Mouse (Mus musculus): ENCODE data around the gene Sec24a. TPM values are rescaled to one million over a fixed set of nuclear protein-coding genes. Genes with fewer than 3 reads are reported as not detected.

Gene Sec24a
- 13.0 and 14.5 TPM in 2 replicates for polyA plus RNA-seq (2014; fragmentation: Nextera tagmentation; extraction: Ambion mirVana)

- DNase-seq (ENCODE audit: low spot score, missing footprints) (peak; percentile 97), ATAC-seq (ENCODE audit: low FRiP score) (peak; percentile 89)
- H3K36me3 ChIP-seq (ENCODE audit: control insufficient read depth, insufficient read depth, low read length) = no peaks in the 10 kb centered on the region
- WGBS = 1% methylated on average over 30 of the region's 30 CpGs
- H3K9ac ChIP-seq (ENCODE audit: low read length) = peak within 1 kb of the TSS; percentile 87
- H3K4me3 ChIP-seq (ENCODE audit: low read depth, low read length) = peak within 1 kb of the TSS; percentile 90
- H3K27me3 ChIP-seq (ENCODE audit: control insufficient read depth, insufficient read depth, low read length) = no peaks in the 10 kb centered on the region
- no peaks in the 10 kb centered on the region for H3K9me3 ChIP-seq (ENCODE audit: control insufficient read depth, low read length)
- peaks cover 7% of the 10 kb centered on the region for H3K4me1 ChIP-seq (ENCODE audit: control insufficient read depth, insufficient read depth, low read length)
- H3K27ac ChIP-seq (ENCODE audit: low read depth, low read length) = no peak within 1 kb of the TSS
- H3K4me2 ChIP-seq = peak within 1 kb of the TSS; percentile 89
Measured at GRCm38 (mm10) chr11:51763213-51763907, at the start of gene Sec24a, which contains the start of gene Sar1b. Gene Sec24a, minus strand, starts transcription at chr11:51763634. Gene Sar1b, plus strand, starts transcription at chr11:51763687.

GRCm38 (mm10) chr11:51812022-51812546, 48.6 kb upstream of the Sec24a start:
- no peaks in the 10 kb centered on the region for H3K4me1 ChIP-seq (ENCODE audit: control insufficient read depth, insufficient read depth, low read length)
- no peaks in the 10 kb centered on the region for H3K36me3 ChIP-seq (ENCODE audit: control insufficient read depth, insufficient read depth, low read length)
- no peak overlapping the region for H3K4me2 ChIP-seq
- no peaks in the 10 kb centered on the region for H3K27me3 ChIP-seq (ENCODE audit: control insufficient read depth, insufficient read depth, low read length)
- WGBS = 89% methylated on average over 8 of the region's 8 CpGs
- H3K9ac ChIP-seq (ENCODE audit: low read length) = no peak overlapping the region
- no peak for ATAC-seq (ENCODE audit: low FRiP score)
- no peak overlapping the region for H3K27ac ChIP-seq (ENCODE audit: low read depth, low read length)
- no peak overlapping the region for H3K4me3 ChIP-seq (ENCODE audit: low read depth, low read length)
- DNase-seq (ENCODE audit: low spot score, missing footprints) = no peak
- no peaks in the 10 kb centered on the region; the same call in 1 of the 2 replicates for H3K9me3 ChIP-seq (ENCODE audit: control insufficient read depth, low read length)

GRCm38 (mm10) chr11:51811230-51811629, 47.8 kb upstream of the Sec24a start:
- Histone ChIP-seq H3K4me1 (ENCODE audit: control insufficient read depth, insufficient read depth, low read length) (no peaks in the 10 kb centered on the region), H3K4me2 (no peak overlapping the region), H3K36me3 (ENCODE audit: control insufficient read depth, insufficient read depth, low read length) (no peaks in the 10 kb centered on the region), H3K27me3 (ENCODE audit: control insufficient read depth, insufficient read depth, low read length) (no peaks in the 10 kb centered on the region), H3K4me3 (ENCODE audit: low read depth, low read length) (no peak overlapping the region), H3K9ac (ENCODE audit: low read length) (no peak overlapping the region), H3K9me3 (ENCODE audit: control insufficient read depth, low read length) (no peaks in the 10 kb centered on the region; the same call in 1 of the 2 replicates), H3K27ac (ENCODE audit: low read depth, low read length) (no peak overlapping the region)
- DNase-seq (ENCODE audit: low spot score, missing footprints) = no peak
- no peak for ATAC-seq (ENCODE audit: low FRiP score)
- WGBS = 87% methylated on average over 4 of the region's 4 CpGs

- no peak overlapping the region for H3K4me3 ChIP-seq (ENCODE audit: low read depth, low read length)
- no peak overlapping the region for H3K27ac ChIP-seq (ENCODE audit: low read depth, low read length)
- ATAC-seq (ENCODE audit: low FRiP score) (no peak), DNase-seq (ENCODE audit: low spot score, missing footprints) (peak; percentile 85)
- 62% methylated on average over 6 of the region's 6 CpGs for WGBS
- no peaks in the 10 kb centered on the region for H3K36me3 ChIP-seq (ENCODE audit: control insufficient read depth, insufficient read depth, low read length)
- no peak overlapping the region for H3K9ac ChIP-seq (ENCODE audit: low read length)
- H3K4me2 ChIP-seq = no peak overlapping the region
- H3K4me1 ChIP-seq (ENCODE audit: control insufficient read depth, insufficient read depth, low read length) = no peaks in the 10 kb centered on the region
- no peaks in the 10 kb centered on the region for H3K27me3 ChIP-seq (ENCODE audit: control insufficient read depth, insufficient read depth, low read length)
- H3K9me3 ChIP-seq (ENCODE audit: control insufficient read depth, low read length) = no peaks in the 10 kb centered on the region; the same call in 1 of the 2 replicates
Measured at GRCm38 (mm10) chr11:51809632-51810224, 46.3 kb upstream of the Sec24a start.

GRCm38 (mm10) chr11:51807108-51807879, 43.9 kb upstream of the Sec24a start:
- 61% methylated on average over 13 of the region's 13 CpGs for WGBS
- Histone ChIP-seq H3K36me3 (ENCODE audit: control insufficient read depth, insufficient read depth, low read length) (no peaks in the 10 kb centered on the region), H3K9ac (ENCODE audit: low read length) (no peak overlapping the region), H3K9me3 (ENCODE audit: control insufficient read depth, low read length) (no peaks in the 10 kb centered on the region; the same call in 1 of the 2 replicates), H3K4me2 (no peak overlapping the region), H3K4me3 (ENCODE audit: low read depth, low read length) (no peak overlapping the region), H3K27ac (ENCODE audit: low read depth, low read length) (no peak overlapping the region), H3K4me1 (ENCODE audit: control insufficient read depth, insufficient read depth, low read length) (no peaks in the 10 kb centered on the region), H3K27me3 (ENCODE audit: control insufficient read depth, insufficient read depth, low read length) (no peaks in the 10 kb centered on the region)
- ATAC-seq (ENCODE audit: low FRiP score) = no peak
- DNase-seq (ENCODE audit: low spot score, missing footprints) = no peak

GRCm38 (mm10) chr11:51805221-51805981, 42.0 kb upstream of the Sec24a start:
- Histone ChIP-seq H3K36me3 (ENCODE audit: control insufficient read depth, insufficient read depth, low read length) (no peaks in the 10 kb centered on the region), H3K27me3 (ENCODE audit: control insufficient read depth, insufficient read depth, low read length) (no peaks in the 10 kb centered on the region), H3K9ac (ENCODE audit: low read length) (peak overlapping the region; percentile 57), H3K27ac (ENCODE audit: low read depth, low read length) (no peak overlapping the region), H3K4me1 (ENCODE audit: control insufficient read depth, insufficient read depth, low read length) (no peaks in the 10 kb centered on the region), H3K9me3 (ENCODE audit: control insufficient read depth, low read length) (no peaks in the 10 kb centered on the region), H3K4me2 (peak overlapping the region; percentile 59), H3K4me3 (ENCODE audit: low read depth, low read length) (peak overlapping the region; percentile 41)
- WGBS = 17% methylated on average over 17 of the region's 17 CpGs
- DNase-seq (ENCODE audit: low spot score, missing footprints) = peak; percentile 96
- peak; percentile 69 for ATAC-seq (ENCODE audit: low FRiP score)

GRCm38 (mm10) chr11:51800634-51801325, 37.3 kb upstream of the Sec24a start:
- no peak for DNase-seq (ENCODE audit: low spot score, missing footprints)
- WGBS = 47% methylated on average over 7 of the region's 8 CpGs
- H3K36me3 ChIP-seq (ENCODE audit: control insufficient read depth, insufficient read depth, low read length) = no peaks in the 10 kb centered on the region
- no peak for ATAC-seq (ENCODE audit: low FRiP score)
- H3K9ac ChIP-seq (ENCODE audit: low read length) = no peak overlapping the region
- H3K4me1 ChIP-seq (ENCODE audit: control insufficient read depth, insufficient read depth, low read length) = no peaks in the 10 kb centered on the region
- H3K9me3 ChIP-seq (ENCODE audit: control insufficient read depth, low read length) = no peaks in the 10 kb centered on the region
- no peak overlapping the region for H3K27ac ChIP-seq (ENCODE audit: low read depth, low read length)
- no peak overlapping the region for H3K4me3 ChIP-seq (ENCODE audit: low read depth, low read length)
- H3K27me3 ChIP-seq (ENCODE audit: control insufficient read depth, insufficient read depth, low read length) = no peaks in the 10 kb centered on the region
- H3K4me2 ChIP-seq = no peak overlapping the region

- Histone ChIP-seq H3K9me3 (ENCODE audit: control insufficient read depth, low read length) (no peaks in the 10 kb centered on the region), H3K36me3 (ENCODE audit: control insufficient read depth, insufficient read depth, low read length) (peaks cover under 1% of the 10 kb centered on the region), H3K27ac (ENCODE audit: low read depth, low read length) (no peak overlapping the region), H3K4me1 (ENCODE audit: control insufficient read depth, insufficient read depth, low read length) (no peaks in the 10 kb centered on the region), H3K27me3 (ENCODE audit: control insufficient read depth, insufficient read depth, low read length) (no peaks in the 10 kb centered on the region), H3K4me2 (no peak overlapping the region), H3K9ac (ENCODE audit: low read length) (no peak overlapping the region), H3K4me3 (ENCODE audit: low read depth, low read length) (no peak overlapping the region)
- no peak for DNase-seq (ENCODE audit: low spot score, missing footprints)
- ATAC-seq (ENCODE audit: low FRiP score) = no peak
- 91% methylated on average over 4 of the region's 4 CpGs for WGBS
Measured at GRCm38 (mm10) chr11:51796272-51796671, 32.8 kb upstream of the Sec24a start.

Measured in midbrain, embryonic 11.5 days (tissue).